ENCODE assay signal across 8 mouse cellular contexts in the genomic region with DNA sequence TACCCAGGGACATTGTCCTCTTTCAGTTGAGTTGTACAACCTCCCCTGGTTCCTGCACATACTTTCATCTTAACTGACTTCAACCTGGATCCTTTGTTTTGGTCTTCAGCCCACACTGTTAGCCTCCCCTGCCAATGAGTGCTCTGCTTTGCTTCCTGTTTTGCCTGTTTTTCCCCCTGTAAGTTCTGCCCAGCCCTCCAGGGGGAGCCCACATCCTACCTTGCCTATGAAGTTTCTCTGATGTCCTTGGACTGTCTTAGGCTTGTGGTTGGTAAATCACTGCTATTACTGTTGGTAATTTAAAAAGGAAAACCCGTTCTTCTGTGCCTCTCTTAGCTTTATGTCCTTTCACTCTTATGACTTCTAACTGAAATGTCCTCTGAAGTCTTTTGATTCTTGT.
DNase-seq lines count a peak whose midpoint lies in the region; ATAC-seq lines count a peak whose summit lies in the region.

No protein-coding gene starts in this region.

- H3K4me1 ChIP-seq in hindbrain, embryonic 14.5 days (replicated peaks; ENCODE audit: control insufficient read depth, insufficient read depth, low read length), result no peaks in the 10 kb centered on the region
- H3K4me1 ChIP-seq in hindbrain, embryonic 13.5 days (replicated peaks), result no peaks in the 10 kb centered on the region

- H3K27ac ChIP-seq in hindbrain, embryonic 14.5 days, result no peak overlapping the region
- no peak overlapping the region for H3K27ac ChIP-seq in hindbrain, embryonic 13.5 days

- H3K9me3 ChIP-seq in hindbrain, embryonic 14.5 days (ENCODE audit: control insufficient read depth, low read length), result no peaks in the 10 kb centered on the region
- no peaks in the 10 kb centered on the region for H3K9me3 ChIP-seq in hindbrain, embryonic 13.5 days

- no peak overlapping the region for H3K4me3 ChIP-seq in hindbrain, embryonic 14.5 days (replicated peaks; ENCODE audit: low read length)
- H3K4me3 ChIP-seq in hindbrain, embryonic 13.5 days, result no peak overlapping the region

- ATAC-seq in hindbrain, embryonic 14.5 days (ENCODE audit: low FRiP score), result no peak
- ATAC-seq in hindbrain, embryonic 13.5 days (ENCODE audit: low FRiP score), result no peak
- ATAC-seq in neutrophil, adult 5-6 weeks (ENCODE audit: extremely low read depth, insufficient number of reproducible peaks, low FRiP score, poor library complexity, severe bottlenecking), result peak; percentile 86; the same call in 1 of the 2 replicates

- no peak overlapping the region for H3K9ac ChIP-seq in hindbrain, embryonic 14.5 days
- H3K9ac ChIP-seq in hindbrain, embryonic 13.5 days, result no peak overlapping the region

- WGBS in hindbrain, embryonic 14.5 days, result 32% methylated on average over 1 of the region's 1 CpGs
- 52% methylated on average over 1 of the region's 1 CpGs for WGBS in hindbrain, embryonic 13.5 days

- intact Hi-C loops in left cerebral cortex, postnatal 36 days (cut with DNase I), result loop anchor here (2.0 kb wide), 1 partner anchor 179 kb away; no protein-coding TSS in a partner anchor

- H3K36me3 ChIP-seq in hindbrain, embryonic 14.5 days (replicated peaks; ENCODE audit: control insufficient read depth, insufficient read depth), result no peaks in the 10 kb centered on the region
- H3K36me3 ChIP-seq in hindbrain, embryonic 13.5 days, result no peaks in the 10 kb centered on the region

- no peak overlapping the region for H3K4me2 ChIP-seq in hindbrain, embryonic 14.5 days (replicated peaks)
- H3K4me2 ChIP-seq in hindbrain, embryonic 13.5 days, result no peak overlapping the region

- DNase-seq in hindbrain, embryonic 14.5 days (ENCODE audit: low spot score), result peak; percentile 40
- DNase-seq in c-Kit-positive CD71-negative TER-119-negative erythroid progenitor cells, embryonic 14.5 days (ENCODE audit: low read depth), result peak; percentile 50
- DNase-seq in frontal cortex, postnatal 25 days (ENCODE audit: low spot score in 2 of 2), result peak; percentile 53 to 68
- peak; percentile 79 for DNase-seq in kidney, adult 18-20 months
- DNase-seq in left cerebral cortex, postnatal 36 days (ENCODE audit: low spot score in 2 of 2), result peak; percentile 47 to 67
- peak; percentile 26 to 45 for DNase-seq in thymus, adult 18-20 months

- no peaks in the 10 kb centered on the region for H3K27me3 ChIP-seq in hindbrain, embryonic 14.5 days (ENCODE audit: control insufficient read depth, insufficient read depth, low read length)
- H3K27me3 ChIP-seq in hindbrain, embryonic 13.5 days, result no peaks in the 10 kb centered on the region
